Mouse (Mus musculus): ENCODE results near the gene Olfr127.

GRCm38 (mm10) chr17:37900137-37900536, at the start of gene Olfr127:
- TF ChIP-seq TAL1 (IDR thresholded peaks at IDR 0.05; ENCODE audit: low read length) (no peak), GATA1 (IDR thresholded peaks at IDR 0.05; ENCODE audit: low read length) (no peak)

Measured in erythroblast, embryonic 14.5 days (primary cell).